Comparison of ENCODE assay signal across 9 mouse cellular contexts in the genomic region with DNA sequence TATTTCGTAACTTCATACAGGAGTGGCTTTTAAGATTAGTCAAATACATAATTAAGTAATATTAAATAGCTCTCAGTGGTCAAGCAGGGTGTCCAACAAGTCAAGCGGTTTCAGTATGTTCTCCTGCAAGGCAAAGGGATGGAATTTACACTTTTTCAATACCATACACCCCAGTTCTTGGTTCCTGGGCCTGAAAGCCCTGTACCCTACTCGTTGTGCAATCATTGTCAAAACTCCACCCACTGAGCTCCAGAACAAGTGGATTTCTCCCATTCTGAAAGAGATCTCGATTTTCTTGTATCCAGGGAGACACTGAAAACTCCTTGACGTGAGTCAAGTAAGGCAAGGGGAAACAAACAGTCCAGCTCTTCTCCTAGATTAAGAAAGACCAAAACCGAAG. TPM values are rescaled to one million over a fixed set of nuclear protein-coding genes. Genes with fewer than 3 reads are reported as not detected.
DNase-seq lines count a peak whose midpoint lies in the region; ATAC-seq and TF ChIP-seq lines count a peak whose summit lies in the region.
"Had no signal": no experiment of that assay in that cellular context is flagged by ENCODE, and none has a peak within 500 bp of the region (broad histone marks: within the 10 kb centered on the region; RNA-seq: fewer than 3 reads in every experiment).

No protein-coding gene starts in this region.

- peak overlapping the region; percentile 83 for H3K4me3 ChIP-seq in erythroblast, embryonic 14.5 days (replicated peaks)
- H3K4me3 ChIP-seq in hindbrain, embryonic 11.5 days (ENCODE audit: low read depth, low read length): peak overlapping the region; percentile 57
- no peak overlapping the region for H3K4me3 ChIP-seq in thymus, adult 2 months (ENCODE audit: control insufficient read depth, insufficient read depth, low read length)

- peaks cover 10% of the 10 kb centered on the region for H3K36me3 ChIP-seq in erythroblast, embryonic 14.5 days (ENCODE audit: control insufficient read depth)
- no peaks in the 10 kb centered on the region for H3K36me3 ChIP-seq in hindbrain, embryonic 11.5 days (ENCODE audit: control insufficient read depth, insufficient read depth, low read length)
- H3K36me3 ChIP-seq in thymus, adult 2 months (ENCODE audit: control insufficient read depth, insufficient read depth, low read length): no peaks in the 10 kb centered on the region

- H3K27me3 ChIP-seq in erythroblast, embryonic 14.5 days (ENCODE audit: control insufficient read depth): no peaks in the 10 kb centered on the region
- no peaks in the 10 kb centered on the region; the same call in 1 of the 2 replicates for H3K27me3 ChIP-seq in hindbrain, embryonic 11.5 days (ENCODE audit: control insufficient read depth, insufficient read depth, low read length)
- no peaks in the 10 kb centered on the region for H3K27me3 ChIP-seq in thymus, adult 2 months (ENCODE audit: control insufficient read depth, insufficient read depth, low read length)
- H3K27me3 ChIP-seq: Patski had no signal

- peak; percentile 20 for DNase-seq in brain, adult 2 months (ENCODE audit: low read depth, low spot score)
- no peak for DNase-seq in hindbrain, embryonic 11.5 days (ENCODE audit: low spot score)
- DNase-seq in lung, postnatal 10 days: peak; percentile 15
- DNase-seq in urinary bladder, postnatal 25 days (ENCODE audit: low spot score): no peak
- DNase-seq in thymus, adult 2 months: no peak
- no peak for DNase-seq in right cerebral cortex, postnatal 25 days

- peaks cover 6% of the 10 kb centered on the region for H3K4me1 ChIP-seq in erythroblast, embryonic 14.5 days (ENCODE audit: control insufficient read depth)
- no peaks in the 10 kb centered on the region for H3K4me1 ChIP-seq in hindbrain, embryonic 11.5 days (replicated peaks; ENCODE audit: control insufficient read depth, insufficient read depth, low read length)
- H3K4me1 ChIP-seq in thymus, adult 2 months (replicated peaks; ENCODE audit: control insufficient read depth, insufficient read depth, low read length): no peaks in the 10 kb centered on the region

- 48% methylated on average over 6 of the region's 6 CpGs for WGBS in hindbrain, embryonic 11.5 days
- 34% methylated on average over 6 of the region's 6 CpGs for WGBS in thymus, adult 2 months

- peak overlapping the region; percentile 81 for H3K4me2 ChIP-seq in hindbrain, embryonic 11.5 days (replicated peaks; ENCODE audit: low read depth, low read length)

- peak overlapping the region; percentile 47; the same call in 1 of the 2 replicates for H3K9ac ChIP-seq in hindbrain, embryonic 11.5 days (ENCODE audit: low read depth, low read length)

- ATAC-seq in erythroblast, adult 5-6 weeks (replicated peaks; ENCODE audit: low FRiP score, poor library complexity, severe bottlenecking): no peak
- no peak for ATAC-seq in hindbrain, embryonic 11.5 days (ENCODE audit: low FRiP score)

- no peak for TF ChIP-seq CTCF in thymus, adult 2 months (IDR thresholded peaks at IDR 0.05; ENCODE audit: borderline replicate concordance, control insufficient read depth, extremely low read depth, insufficient read depth, low read length, poor library complexity)

- H3K27ac ChIP-seq in hindbrain, embryonic 11.5 days (ENCODE audit: low read depth, low read length): no peak overlapping the region
- H3K27ac ChIP-seq in thymus, adult 2 months (ENCODE audit: control insufficient read depth, insufficient read depth, low read length): no peak overlapping the region

- peaks cover 4% of the 10 kb centered on the region for H3K9me3 ChIP-seq in erythroblast, embryonic 14.5 days (ENCODE audit: control insufficient read depth, low read length)
- H3K9me3 ChIP-seq in hindbrain, embryonic 11.5 days (ENCODE audit: control insufficient read depth, low read length): no peaks in the 10 kb centered on the region

- no peak for TF ChIP-seq POLR2A in thymus, adult 2 months (IDR thresholded peaks at IDR 0.05; ENCODE audit: control insufficient read depth, extremely low read depth, insufficient read depth, low read length, poor library complexity)

RNA-seq across cellular contexts. Expression of a gene that starts 1.2 kb away (rescaled TPM):
- 0.18 and 0.37 TPM in 2 replicates for polyA plus RNA-seq in erythroblast, embryonic 14.5 days (2012)
- 7.9 and 9.2 TPM in 2 replicates for total RNA-seq in erythroblast, adult 5-6 weeks (2015; ENCODE audit: low replicate concordance)
- 17.6 and 23.8 TPM in 2 replicates for total RNA-seq in erythroblast, adult 5-6 weeks (2017; ENCODE audit: low replicate concordance)
- 19.5 and 20.3 TPM in 2 replicates for polyA plus RNA-seq in hindbrain, embryonic 11.5 days (2014; fragmentation: Nextera tagmentation; extraction: Ambion mirVana)
- 5.9 and 7.6 TPM in 2 replicates for polyA plus RNA-seq in thymus, adult 2 months (2012; rRNA removed)

Comparison
In these comparisons a context has a peak if more than half of its experiments do, and no peak if none do; other contexts are left out.
1. DNase-seq: peak in brain, adult 2 months (single experiment) and lung, postnatal 10 days (single experiment); none in hindbrain, embryonic 11.5 days (single experiment), urinary bladder, postnatal 25 days (single experiment), thymus, adult 2 months (single experiment) and right cerebral cortex, postnatal 25 days (single experiment).